Mouse (Mus musculus): ENCODE data around the gene Cyp8b1. TPM values are rescaled to one million over a fixed set of nuclear protein-coding genes. Genes with fewer than 3 reads are reported as not detected.

The Cyp8b1 gene
- polyA plus RNA-seq, 1 experiment from 2014 or later, result not detected

GRCm38 (mm10) chr9:121900282-121900855, 15.7 kb downstream of the Cyp8b1 start:
- no peak overlapping the region for H3K4me3 ChIP-seq
- no peaks in the 10 kb centered on the region for H3K4me1 ChIP-seq
- no peaks in the 10 kb centered on the region for H3K9me3 ChIP-seq
- ATAC-seq (replicated peaks), result no peak
- no peaks in the 10 kb centered on the region for H3K36me3 ChIP-seq
- WGBS, result 87% methylated on average over 5 of the region's 5 CpGs
- H3K27ac ChIP-seq (replicated peaks), result no peak overlapping the region
- H3K9ac ChIP-seq (replicated peaks), result no peak overlapping the region
- no peaks in the 10 kb centered on the region for H3K27me3 ChIP-seq
- H3K4me2 ChIP-seq (replicated peaks), result no peak overlapping the region

GRCm38 (mm10) chr9:121899306-121899705, 16.8 kb downstream of the Cyp8b1 start:
- H3K9me3 ChIP-seq, result no peaks in the 10 kb centered on the region
- H3K4me2 ChIP-seq (replicated peaks), result no peak overlapping the region
- no peaks in the 10 kb centered on the region for H3K36me3 ChIP-seq
- no peaks in the 10 kb centered on the region for H3K4me1 ChIP-seq
- H3K27me3 ChIP-seq, result no peaks in the 10 kb centered on the region
- WGBS, result 79% methylated on average over 6 of the region's 6 CpGs
- ATAC-seq (replicated peaks), result no peak
- no peak overlapping the region for H3K9ac ChIP-seq (replicated peaks)
- no peak overlapping the region for H3K27ac ChIP-seq (replicated peaks)
- H3K4me3 ChIP-seq, result no peak overlapping the region

- no peak for ATAC-seq (replicated peaks)
- H3K4me2 ChIP-seq (replicated peaks), result no peak within 1 kb of the TSS
- H3K4me3 ChIP-seq, result no peak within 1 kb of the TSS
- H3K4me1 ChIP-seq, result no peaks in the 10 kb centered on the region
- no peaks in the 10 kb centered on the region for H3K36me3 ChIP-seq
- H3K9ac ChIP-seq (replicated peaks), result no peak within 1 kb of the TSS
- no peaks in the 10 kb centered on the region for H3K9me3 ChIP-seq
- no peak within 1 kb of the TSS for H3K27ac ChIP-seq (replicated peaks)
- no peaks in the 10 kb centered on the region for H3K27me3 ChIP-seq
- 85% methylated on average over 9 of the region's 9 CpGs for WGBS
Observed at GRCm38 (mm10) chr9:121898245-121898644, 17.9 kb downstream of the Cyp8b1 start, which contains the start of gene Ackr2. TSS of gene Ackr2 (plus strand) at chr9:121898355.

- no peaks in the 10 kb centered on the region for H3K36me3 ChIP-seq
- H3K4me3 ChIP-seq, result no peak overlapping the region
- no peak overlapping the region for H3K4me2 ChIP-seq (replicated peaks)
- no peak overlapping the region for H3K9ac ChIP-seq (replicated peaks)
- no peak for ATAC-seq (replicated peaks)
- H3K27ac ChIP-seq (replicated peaks), result no peak overlapping the region
- 92% methylated on average over 4 of the region's 4 CpGs for WGBS
- H3K9me3 ChIP-seq, result no peaks in the 10 kb centered on the region
- H3K27me3 ChIP-seq, result no peaks in the 10 kb centered on the region
- H3K4me1 ChIP-seq, result no peaks in the 10 kb centered on the region
Observed at GRCm38 (mm10) chr9:121896820-121897219, 19.3 kb downstream of the Cyp8b1 start.

GRCm38 (mm10) chr9:121895392-121895993, 20.6 kb downstream of the Cyp8b1 start:
- no peak for ATAC-seq (replicated peaks)
- Histone ChIP-seq H3K4me1 (no peaks in the 10 kb centered on the region), H3K27me3 (no peaks in the 10 kb centered on the region), H3K27ac (replicated peaks) (no peak overlapping the region), H3K4me2 (replicated peaks) (no peak overlapping the region), H3K36me3 (no peaks in the 10 kb centered on the region), H3K9ac (replicated peaks) (no peak overlapping the region), H3K9me3 (no peaks in the 10 kb centered on the region), H3K4me3 (no peak overlapping the region)
- 83% methylated on average over 7 of the region's 7 CpGs for WGBS

- Histone ChIP-seq H3K36me3 (no peaks in the 10 kb centered on the region), H3K9ac (replicated peaks) (no peak overlapping the region), H3K9me3 (no peaks in the 10 kb centered on the region), H3K4me2 (replicated peaks) (no peak overlapping the region), H3K27ac (replicated peaks) (no peak overlapping the region), H3K4me3 (no peak overlapping the region), H3K27me3 (no peaks in the 10 kb centered on the region), H3K4me1 (no peaks in the 10 kb centered on the region)
- no peak for ATAC-seq (replicated peaks)
- WGBS, result 85% methylated on average over 7 of the region's 7 CpGs
Observed at GRCm38 (mm10) chr9:121894447-121894846, 21.7 kb downstream of the Cyp8b1 start.

GRCm38 (mm10) chr9:121892057-121892687, 23.9 kb downstream of the Cyp8b1 start:
- Histone ChIP-seq H3K27ac (replicated peaks) (no peak overlapping the region), H3K27me3 (no peaks in the 10 kb centered on the region), H3K4me2 (replicated peaks) (no peak overlapping the region), H3K36me3 (no peaks in the 10 kb centered on the region), H3K9me3 (no peaks in the 10 kb centered on the region), H3K4me3 (no peak overlapping the region), H3K9ac (replicated peaks) (no peak overlapping the region), H3K4me1 (no peaks in the 10 kb centered on the region)
- ATAC-seq (replicated peaks), result no peak
- WGBS, result 90% methylated on average over 12 of the region's 12 CpGs

- Histone ChIP-seq H3K4me1 (no peaks in the 10 kb centered on the region), H3K4me3 (no peak overlapping the region), H3K27ac (replicated peaks) (no peak overlapping the region), H3K9me3 (no peaks in the 10 kb centered on the region), H3K36me3 (no peaks in the 10 kb centered on the region), H3K27me3 (no peaks in the 10 kb centered on the region), H3K9ac (replicated peaks) (no peak overlapping the region), H3K4me2 (replicated peaks) (no peak overlapping the region)
- WGBS, result 86% methylated on average over 9 of the region's 9 CpGs
- ATAC-seq (replicated peaks), result no peak
Observed at GRCm38 (mm10) chr9:121891301-121891700, 24.8 kb downstream of the Cyp8b1 start.

GRCm38 (mm10) chr9:121890441-121890941, 25.6 kb downstream of the Cyp8b1 start:
- Histone ChIP-seq H3K27me3 (no peaks in the 10 kb centered on the region), H3K4me2 (replicated peaks) (no peak overlapping the region), H3K9ac (replicated peaks) (no peak overlapping the region), H3K4me3 (no peak overlapping the region), H3K9me3 (no peaks in the 10 kb centered on the region), H3K27ac (replicated peaks) (no peak overlapping the region), H3K36me3 (no peaks in the 10 kb centered on the region), H3K4me1 (no peaks in the 10 kb centered on the region)
- 60% methylated on average over 18 of the region's 18 CpGs for WGBS
- no peak for ATAC-seq (replicated peaks)

GRCm38 (mm10) chr9:121889927-121890440, 26.1 kb downstream of the Cyp8b1 start:
- Histone ChIP-seq H3K27ac (replicated peaks) (no peak overlapping the region), H3K9ac (replicated peaks) (no peak overlapping the region), H3K9me3 (no peaks in the 10 kb centered on the region), H3K4me1 (no peaks in the 10 kb centered on the region), H3K4me3 (no peak overlapping the region), H3K4me2 (replicated peaks) (no peak overlapping the region), H3K27me3 (no peaks in the 10 kb centered on the region), H3K36me3 (no peaks in the 10 kb centered on the region)
- no peak for ATAC-seq (replicated peaks)
- 76% methylated on average over 4 of the region's 4 CpGs for WGBS

GRCm38 (mm10) chr9:121882015-121882457, 34.1 kb downstream of the Cyp8b1 start:
- Histone ChIP-seq H3K27ac (replicated peaks) (no peak overlapping the region), H3K36me3 (no peaks in the 10 kb centered on the region), H3K9me3 (no peaks in the 10 kb centered on the region), H3K4me3 (no peak overlapping the region), H3K27me3 (no peaks in the 10 kb centered on the region), H3K4me2 (replicated peaks) (no peak overlapping the region), H3K4me1 (no peaks in the 10 kb centered on the region), H3K9ac (replicated peaks) (no peak overlapping the region)
- ATAC-seq (replicated peaks), result no peak
- WGBS, result 74% methylated on average over 7 of the region's 7 CpGs

GRCm38 (mm10) chr9:121881301-121881700, 34.8 kb downstream of the Cyp8b1 start:
- no peak overlapping the region for H3K9ac ChIP-seq (replicated peaks)
- H3K9me3 ChIP-seq, result no peaks in the 10 kb centered on the region
- H3K27me3 ChIP-seq, result no peaks in the 10 kb centered on the region
- H3K4me1 ChIP-seq, result no peaks in the 10 kb centered on the region
- no peak overlapping the region for H3K27ac ChIP-seq (replicated peaks)
- no peaks in the 10 kb centered on the region for H3K36me3 ChIP-seq
- H3K4me3 ChIP-seq, result no peak overlapping the region
- WGBS, result 80% methylated on average over 6 of the region's 6 CpGs
- ATAC-seq (replicated peaks), result no peak
- H3K4me2 ChIP-seq (replicated peaks), result no peak overlapping the region
